Mouse (Mus musculus): Measurements from ENCODE around the gene Spon1.

DNA sequence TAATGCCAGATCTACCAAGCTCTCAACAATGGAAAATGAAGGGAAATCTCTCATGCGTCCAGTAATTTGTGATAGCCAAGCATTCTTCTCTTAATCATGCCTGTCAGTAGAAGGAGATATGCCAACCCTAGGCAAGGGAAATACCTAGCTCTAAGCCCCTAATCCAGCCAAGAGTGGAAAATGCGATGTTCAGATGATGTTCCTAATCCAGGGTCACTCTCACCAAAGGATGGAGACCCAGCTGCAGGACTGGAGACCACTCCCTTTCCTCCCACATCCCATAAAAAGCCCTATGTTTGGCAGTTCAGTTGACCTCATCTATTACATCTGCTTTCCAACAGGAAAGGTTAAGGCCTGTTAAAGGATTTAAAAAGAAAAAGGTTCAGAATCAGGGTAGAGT is 62.8 kb downstream of the Spon1 start:
- TF ChIP-seq E2F4 (IDR thresholded peaks at IDR 0.05; ENCODE audit: borderline replicate concordance, low read depth, low read length), result no peak
- no peak for TF ChIP-seq ELF1 (IDR thresholded peaks at IDR 0.05; ENCODE audit: low read depth, low read length)
- no peak for TF ChIP-seq POLR2A (IDR thresholded peaks at IDR 0.05; ENCODE audit: control insufficient read depth in 1 of 2, insufficient read depth in 1 of 2, low read depth in 1 of 2, low read length in 2 of 2, poor library complexity in 1 of 2)
- no peak for TF ChIP-seq CTCF (IDR thresholded peaks at IDR 0.05 in 2 of 3, conservative IDR thresholded peaks at IDR 0.05 in 1 of 3; ENCODE audit: control insufficient read depth in 1 of 3, insufficient read depth in 1 of 3, low read depth in 2 of 3, low read length in 3 of 3, poor library complexity in 1 of 3, severe bottlenecking in 1 of 3)
- no peak for TF ChIP-seq BHLHE40 (IDR thresholded peaks at IDR 0.05; ENCODE audit: borderline replicate concordance, low read depth, low read length)
- TF ChIP-seq EP300 (IDR thresholded peaks at IDR 0.05; ENCODE audit: low read depth in 1 of 2, low read length in 2 of 2), result no peak
- no peak for TF ChIP-seq UBTF (IDR thresholded peaks at IDR 0.05; ENCODE audit: borderline replicate concordance, insufficient read depth, low read depth, low read length)
- TF ChIP-seq USF2 (IDR thresholded peaks at IDR 0.05; ENCODE audit: borderline replicate concordance in 1 of 2, insufficient read depth in 1 of 2, low read depth in 1 of 2, low read length in 2 of 2), result no peak
- TF ChIP-seq MEF2A (IDR thresholded peaks at IDR 0.05; ENCODE audit: extremely low read depth, insufficient replicate concordance, low read depth, low read length, poor library complexity, severe bottlenecking), result no peak

All from MEL (cell line).